Mouse (Mus musculus) liver, postnatal 0 days (tissue): ENCODE measurements at regions not wholly inside any gene's neighbourhood (a gene's known extent, or its start where the extent isn't known, plus 50 kb on each side); places are given as distances from the start of the nearest gene placed in this dataset.

Experiments used
- CTCF ChIP-seq: sonication (generic); IDR thresholded peaks from 2 replicates; pipeline ENCODE4 v1.5.1; 2016; ENCODE audit warnings: antibody characterized with exemption, low read depth
- EP300 ChIP-seq: IDR thresholded peaks from 2 replicates; pipeline ENCODE4 v1.6.1; 2016; ENCODE audit warnings: antibody characterized with exemption, low read depth, mild to moderate bottlenecking

DNA sequence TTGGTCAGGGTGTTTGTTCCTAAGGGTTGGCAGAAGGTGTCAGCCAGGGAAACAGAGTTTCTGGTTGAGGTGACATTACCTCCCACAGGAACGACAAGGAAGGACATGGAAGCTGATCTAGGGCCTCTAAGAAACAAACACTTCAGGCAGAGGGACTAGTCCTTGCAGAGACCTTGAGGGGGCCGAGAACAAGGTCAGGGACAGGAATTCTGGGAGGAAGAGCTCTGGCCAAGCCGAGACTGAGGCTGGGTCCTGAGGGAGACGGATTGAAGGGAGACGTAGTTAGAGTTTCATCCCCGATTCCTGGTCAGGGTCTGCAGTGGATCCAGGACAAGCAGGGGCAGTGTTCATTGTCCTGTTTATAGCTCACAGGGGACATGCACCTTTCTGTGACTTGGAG lies 68.2 kb upstream of the Ptpn1 start:
- TF ChIP-seq CTCF (no peak), EP300 (no peak)
